Mouse (Mus musculus) macrophage (primary cell): ENCODE measurements around the gene Rfwd3. TPM values are rescaled to one million over a fixed set of nuclear protein-coding genes. Genes with fewer than 3 reads are reported as not detected.
"Not testable (repeated sequence)": the region's sequence is repeated elsewhere in the genome, so short reads cannot be mapped to it uniquely, and the experiment has no call there.

ENCODE experiments used
- H3K27ac ChIP-seq: fragments of 350-480 bp; formaldehyde crosslinking; 2 replicates; pipeline ENCODE4 v1.9.0; 2021
- H3K36me3 ChIP-seq: fragments of 350-480 bp; formaldehyde crosslinking; 2 replicates; pipeline ENCODE4 v1.9.0; 2021; ENCODE audit errors: inconsistent target
- H3K4me3 ChIP-seq: fragments of 350-480 bp; formaldehyde crosslinking; 2 replicates; pipeline ENCODE4 v1.9.0; 2021; ENCODE audit errors: inconsistent target
- H3K79me2 ChIP-seq: fragments of 350-480 bp; formaldehyde crosslinking; 2 replicates; pipeline ENCODE4 v1.9.0; 2021; ENCODE audit errors: inconsistent target
- WGBS: methylation state at CpG from one replicate; pipeline ENCODE4 v1.1.7; 2026; ENCODE audit warnings: inconsistent platforms; ENCODE audit not compliant: missing documents; 5-methylcytosine and 5-hydroxymethylcytosine counted together
- polyA plus RNA-seq: library from polyadenylated mRNA; stranded (reverse); fragments of 250-400 nt; gene quantifications from 3 replicates; pipeline ENCODE4 v1.2.4, GENCODE M21; 2018; ENCODE audit warnings: inconsistent platforms

The Rfwd3 gene
- polyA plus RNA-seq, 1 experiment from 2014 or later: 18.6 TPM

DNA sequence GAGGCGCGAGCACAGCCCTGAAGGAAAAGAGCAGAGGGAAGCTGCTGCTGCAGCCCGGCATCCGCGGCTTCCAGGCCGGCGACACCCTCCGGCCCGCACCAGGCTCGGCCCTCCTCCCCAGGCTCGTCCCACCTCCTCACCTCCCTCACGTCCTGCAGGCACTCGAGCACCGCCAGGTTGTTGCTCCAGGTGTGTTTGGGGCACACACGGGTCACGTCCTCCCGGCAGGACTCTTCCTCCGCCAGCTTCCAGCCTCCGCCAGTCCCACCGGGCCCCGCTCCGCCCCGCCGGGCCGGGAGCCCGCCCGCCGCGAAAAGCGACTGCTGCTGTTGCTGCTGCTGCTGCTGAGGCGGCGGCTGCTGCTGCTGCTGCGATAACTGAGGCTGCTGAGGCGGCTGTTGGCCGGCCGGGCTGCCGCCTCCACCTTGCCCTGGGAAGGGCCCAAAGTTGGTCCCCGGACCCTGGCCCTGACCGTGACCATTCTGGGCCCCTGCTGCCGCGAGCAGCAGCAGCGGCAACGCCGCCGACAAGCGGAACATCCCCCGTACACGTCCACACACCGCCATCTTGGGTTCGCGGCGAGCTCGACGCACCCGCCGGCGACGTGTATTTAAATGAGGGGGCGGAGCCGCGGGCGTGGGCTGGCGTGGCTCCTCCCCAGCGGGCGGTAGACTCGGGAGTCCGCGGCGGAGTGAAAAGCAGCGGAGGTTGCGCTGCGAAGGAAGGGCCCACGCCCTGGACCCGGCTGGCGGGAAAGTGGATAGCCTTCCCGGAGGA lies 41.2 kb downstream of the Rfwd3 start, which contains the start of gene Glg1:
TSS of gene Glg1 (minus strand) at position 586 of the 777 bp plus-strand sequence.
- Histone ChIP-seq H3K36me3 (no peaks in the 10 kb centered on the region), H3K79me2 (peaks cover 52% of the 10 kb centered on the region), H3K27ac (peak within 1 kb of the TSS; percentile 76), H3K4me3 (peak within 1 kb of the TSS; percentile 84)
- WGBS: under 1% methylated on average over 61 of the region's 76 CpGs

- Histone ChIP-seq H3K27ac (peak overlapping the region; percentile 59), H3K4me3 (peak overlapping the region; percentile 84), H3K79me2 (peaks cover 59% of the 10 kb centered on the region), H3K36me3 (no peaks in the 10 kb centered on the region)
- 4% methylated on average over 26 of the region's 26 CpGs for WGBS
Observed at GRCm38 (mm10) chr8:111258010-111258630, 41.9 kb downstream of the Rfwd3 start.

- 96% methylated on average over 3 of the region's 4 CpGs for WGBS
- no peak overlapping the region for H3K4me3 ChIP-seq
- H3K36me3 ChIP-seq: no peaks in the 10 kb centered on the region
- peaks cover 98% of the 10 kb centered on the region for H3K79me2 ChIP-seq
- no peak overlapping the region for H3K27ac ChIP-seq
Observed at GRCm38 (mm10) chr8:111252487-111253112, 47.4 kb downstream of the Rfwd3 start.

- H3K27ac ChIP-seq: no peak overlapping the region
- 83% methylated on average over 2 of the region's 2 CpGs for WGBS
- H3K4me3 ChIP-seq: no peak overlapping the region
- peaks cover 98% of the 10 kb centered on the region for H3K79me2 ChIP-seq
- no peaks in the 10 kb centered on the region for H3K36me3 ChIP-seq
Observed at GRCm38 (mm10) chr8:111250111-111250510, 49.9 kb downstream of the Rfwd3 start.

DNA sequence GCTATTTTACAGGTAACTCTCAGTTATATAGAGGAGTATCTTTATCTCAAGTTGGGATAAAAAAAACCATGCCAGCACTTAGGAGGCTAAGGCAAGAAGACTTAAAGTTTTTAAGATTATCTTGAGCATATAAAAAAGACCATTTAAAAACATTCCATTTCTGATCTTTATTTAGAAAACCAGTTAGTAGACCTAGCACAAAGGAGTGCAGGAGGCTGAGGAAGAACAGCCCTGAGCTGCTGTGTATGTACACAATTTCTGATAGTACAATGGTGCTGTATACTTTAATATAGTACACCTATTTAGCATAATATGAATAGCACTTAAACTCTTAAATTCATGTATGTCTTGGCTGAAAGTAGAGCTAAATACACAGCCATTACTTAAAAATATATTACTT lies 51.9 kb downstream of the Rfwd3 start:
- Histone ChIP-seq H3K79me2 (peaks cover 98% of the 10 kb centered on the region), H3K27ac (peak overlapping the region; percentile 68), H3K36me3 (no peaks in the 10 kb centered on the region), H3K4me3 (no peak overlapping the region)

DNA sequence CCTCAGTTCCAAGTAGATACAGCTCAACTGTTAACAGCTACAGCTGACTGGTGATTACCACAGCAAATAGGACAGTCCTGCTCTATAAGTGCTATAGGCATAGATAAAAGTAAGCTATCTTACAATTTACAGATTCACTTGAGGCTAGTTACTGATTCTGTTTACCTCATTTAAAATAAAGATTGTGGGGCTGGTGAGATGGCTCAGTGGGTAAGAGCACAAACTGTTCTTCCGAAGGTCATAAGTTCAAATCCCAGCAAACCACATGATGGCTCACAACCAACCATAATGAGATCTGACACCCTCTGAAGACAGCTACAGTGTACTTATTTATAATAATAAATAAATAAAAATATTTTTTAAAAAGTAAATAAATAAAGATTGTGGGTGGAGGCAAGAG lies 53.2 kb downstream of the Rfwd3 start:
- not testable (repeated sequence) for H3K27ac ChIP-seq, H3K4me3 ChIP-seq, H3K36me3 ChIP-seq
- 75% methylated on average over 1 of the region's 1 CpGs for WGBS
- peaks cover 98% of the 10 kb centered on the region for H3K79me2 ChIP-seq

- Histone ChIP-seq H3K4me3 (no peak overlapping the region), H3K36me3 (no peaks in the 10 kb centered on the region), H3K79me2 (peaks cover 98% of the 10 kb centered on the region), H3K27ac (0 out of 2 replicates have a peak overlapping the region, but pooled peaks have one; percentile 13)
- WGBS: 99% methylated on average over 4 of the region's 4 CpGs
Observed at GRCm38 (mm10) chr8:111246287-111246830, 53.7 kb downstream of the Rfwd3 start.

DNA sequence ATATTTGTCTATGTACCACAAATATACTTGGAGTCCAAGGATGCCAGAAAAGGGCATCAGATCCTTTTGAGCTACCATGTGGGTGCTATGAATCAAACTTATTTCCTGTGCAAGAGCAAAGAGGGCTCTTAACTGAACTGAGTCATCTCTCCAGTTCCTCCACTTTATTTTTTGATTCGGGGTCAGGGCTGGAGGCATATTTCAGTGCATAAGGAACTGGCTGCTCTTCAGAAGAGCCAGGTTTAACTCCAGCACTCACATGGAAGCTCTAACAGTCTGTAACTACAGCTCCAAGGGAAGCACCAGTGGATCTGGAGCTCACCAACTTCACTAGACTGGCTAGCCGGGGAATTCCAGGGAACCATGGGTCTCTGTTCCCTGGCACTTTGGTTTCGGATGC lies 62.7 kb downstream of the Rfwd3 start:
- Histone ChIP-seq H3K27ac (peak overlapping the region; percentile 88), H3K36me3 (no peaks in the 10 kb centered on the region), H3K4me3 (no peak overlapping the region), H3K79me2 (peaks cover 98% of the 10 kb centered on the region)
- WGBS: 50% methylated on average over 3 of the region's 3 CpGs

DNA sequence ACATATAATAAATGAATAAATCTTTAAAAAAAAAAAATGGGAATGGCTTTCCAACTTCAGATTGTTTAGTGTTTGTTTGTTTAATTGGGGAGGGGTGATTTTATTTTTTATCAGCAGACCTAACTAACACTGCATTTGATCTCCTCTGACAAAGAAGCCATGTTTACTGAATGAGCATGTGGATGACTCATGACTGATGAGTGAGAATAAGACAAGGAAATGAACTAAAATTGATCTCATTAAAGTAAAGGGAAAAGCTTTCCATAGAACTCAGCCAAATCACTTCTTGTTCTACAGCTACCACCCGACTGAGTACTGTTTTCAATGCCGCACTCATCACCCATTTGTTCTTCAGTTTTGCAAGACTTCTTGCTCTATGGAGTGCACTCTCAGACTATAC lies 66.3 kb downstream of the Rfwd3 start:
- H3K79me2 ChIP-seq: peaks cover 98% of the 10 kb centered on the region
- no peak overlapping the region for H3K4me3 ChIP-seq
- WGBS: 96% methylated on average over 2 of the region's 2 CpGs
- H3K27ac ChIP-seq: peak overlapping the region; percentile 88
- H3K36me3 ChIP-seq: no peaks in the 10 kb centered on the region

DNA sequence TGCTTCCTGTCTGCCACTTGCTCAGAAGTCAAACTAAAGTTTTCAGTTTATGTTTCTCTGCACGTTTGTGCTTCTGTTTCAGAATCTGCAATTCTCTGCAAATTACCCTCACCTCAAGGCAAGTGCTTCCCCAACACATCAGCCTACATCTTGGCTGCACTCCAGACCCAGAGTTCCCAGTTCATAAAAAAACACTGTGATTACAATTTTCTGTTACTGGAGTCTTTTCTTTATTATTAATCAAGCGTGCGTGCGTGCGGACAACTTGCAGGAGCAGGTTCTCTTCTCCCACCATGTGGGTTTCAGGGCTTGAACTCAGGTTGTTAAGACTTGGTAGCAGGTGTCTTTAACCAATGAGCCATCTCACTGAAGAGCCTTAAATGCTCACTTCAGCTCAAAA lies 75.9 kb downstream of the Rfwd3 start:
- H3K4me3 ChIP-seq: no peak overlapping the region
- H3K36me3 ChIP-seq: no peaks in the 10 kb centered on the region
- H3K79me2 ChIP-seq: peaks cover 100% of the 10 kb centered on the region
- no peak overlapping the region for H3K27ac ChIP-seq
- 54% methylated on average over 5 of the region's 5 CpGs for WGBS

Other genes starting within 250 kb of the Rfwd3 start
- gene Exosc6, start 243.9 kb downstream of the Rfwd3 start, polyA plus RNA-seq: 0.31 TPM in 1 of 3 replicates, not detected in the others
- gene Clec18a, start 207.8 kb downstream of the Rfwd3 start, polyA plus RNA-seq: not detected in 3 replicates
- gene Pdpr, start 205.6 kb downstream of the Rfwd3 start, polyA plus RNA-seq: 4.9 to 9.3 TPM (median 8.4 TPM) in 3 replicates
- 64.0 to 109 TPM (median 66.5 TPM) in 3 replicates for gene Glg1, start 41.0 kb downstream of the Rfwd3 start, polyA plus RNA-seq
- 31.1 to 43.3 TPM (median 39.9 TPM) in 3 replicates for gene Mlkl, start 38.0 kb upstream of the Rfwd3 start, polyA plus RNA-seq
- not detected in 3 replicates for gene Fa2h, start 93.6 kb upstream of the Rfwd3 start, polyA plus RNA-seq
- 4.6 to 5.8 TPM (median 5.3 TPM) in 3 replicates for gene Wdr59, start 221.9 kb upstream of the Rfwd3 start, polyA plus RNA-seq
- gene Znrf1, start 235.9 kb upstream of the Rfwd3 start, polyA plus RNA-seq: 22.5 to 63.8 TPM (median 46.7 TPM) in 3 replicates